Mouse (Mus musculus) liver, embryonic 14.5 days (tissue): Measurements from ENCODE around the gene Ciita. TPM values are rescaled to one million over a fixed set of nuclear protein-coding genes. Genes with fewer than 3 reads are reported as not detected.
A peak's percentile ranks its signal among the peaks of the same experiment; 100 is the strongest.

Experiments used
- ATAC-seq: fragments of 200-750 bp; cut with Nextera tagmentation; 2 replicates; pipeline ENCODE4 v1.8.0; 2017; ENCODE audit warnings: moderate number of reproducible peaks, mild to moderate bottlenecking, moderate library complexity; ENCODE audit not compliant: insufficient read depth
- DNase-seq, 3 experiments: peaks; one replicate each; pipeline ENCODE4 v3.0.0-alpha.2; 2012 to 2013; ENCODE audit warnings: low read depth in 3 of 3, low spot score in 3 of 3
- H3K27ac ChIP-seq: fragments of 300-500 bp; sonication (generic); 2 replicates; pipeline ENCODE4 v1.5.1; 2014; ENCODE audit warnings: moderate library complexity, mild to moderate bottlenecking, control low read depth, inconsistent platforms
- H3K27me3 ChIP-seq: fragments of 300-500 bp; sonication (generic); 2 replicates; pipeline ENCODE4 v1.6.1; 2014; ENCODE audit warnings: mild to moderate bottlenecking, low read length, moderate library complexity; ENCODE audit not compliant: control insufficient read depth, insufficient read depth
- H3K36me3 ChIP-seq: fragments of 300-500 bp; sonication (generic); replicated peaks from 2 replicates; pipeline ENCODE4 v1.6.1; 2014; ENCODE audit warnings: low read depth; ENCODE audit not compliant: control insufficient read depth, insufficient read depth
- H3K4me1 ChIP-seq, 2 experiments: fragments of 200-500 bp in 1 of 2; fragments of 300-500 bp in 1 of 2; sonication (generic) in 1 of 2; replicated peaks; 2 replicates each; pipeline ENCODE4 v1.6.1; 2012 to 2014; ENCODE audit warnings: antibody characterized with exemption in 1 of 2, inconsistent platforms in 1 of 2, low read length in 1 of 2; ENCODE audit not compliant: control insufficient read depth in 2 of 2, insufficient read depth in 2 of 2
- H3K4me2 ChIP-seq: fragments of 300-500 bp; sonication (generic); 2 replicates; pipeline ENCODE4 v1.6.1; 2014; ENCODE audit warnings: low read depth, mild to moderate bottlenecking, control low read depth, moderate library complexity
- H3K4me3 ChIP-seq, 2 experiments: fragments of 200-500 bp in 1 of 2; fragments of 300-500 bp in 1 of 2; sonication (generic) in 1 of 2; 2 replicates each; pipeline ENCODE4 v1.5.1; 2012 to 2014; ENCODE audit warnings: low read depth in 2 of 2, low read length in 2 of 2, mild to moderate bottlenecking in 2 of 2, control low read depth in 1 of 2, inconsistent platforms in 1 of 2, moderate library complexity in 1 of 2; ENCODE audit not compliant: insufficient read depth in 1 of 2
- H3K9ac ChIP-seq: fragments of 300-500 bp; sonication (generic); replicated peaks from 2 replicates; pipeline ENCODE4 v1.6.1; 2014; ENCODE audit warnings: mild to moderate bottlenecking, control low read depth, moderate library complexity
- H3K9me3 ChIP-seq: fragments of 300-500 bp; sonication (generic); 2 replicates; pipeline ENCODE4 v1.6.1; 2016; ENCODE audit warnings: low read length, mixed read lengths; ENCODE audit not compliant: control insufficient read depth
- CTCF ChIP-seq: IDR thresholded peaks from 2 replicates; pipeline ENCODE4 v1.5.1; 2016; ENCODE audit warnings: antibody characterized with exemption, low read depth, control low read depth
- EP300 ChIP-seq: IDR thresholded peaks from 2 replicates; pipeline ENCODE4 v1.6.1; 2016; ENCODE audit warnings: antibody characterized with exemption, low read depth
- WGBS: fragments of 180-500 bp; shearing (Covaris S2); extraction: QIAGEN DNeasy Blood & Tissue Kit; methylation state at CpG from one replicate; pipeline ENCODE4 v1.1.7; 2014; ENCODE audit not compliant: insufficient replicate concordance; 5-methylcytosine and 5-hydroxymethylcytosine counted together
- polyA plus RNA-seq, 2 experiments: library from polyadenylated mRNA; depleted of rRNA in 1 of 2; stranded (reverse) in 1 of 2; unstranded in 1 of 2; fragments of >200 nt; fragmentation: Nextera tagmentation in 1 of 2; extraction: Ambion mirVana in 1 of 2; gene quantifications; 2 replicates each; pipeline versions ENCODE4 v1.2.1 to v1.2.3; 2012 to 2014

The Ciita gene
- polyA plus RNA-seq, 2 experiments = 0.06 TPM

- H3K4me2 ChIP-seq = no peak overlapping the region
- no peaks in the 10 kb centered on the region for H3K4me1 ChIP-seq
- ATAC-seq = no peak
- no peaks in the 10 kb centered on the region for H3K9me3 ChIP-seq
- H3K36me3 ChIP-seq = no peaks in the 10 kb centered on the region
- 43% methylated on average over 5 of the region's 5 CpGs for WGBS
- H3K27me3 ChIP-seq = no peaks in the 10 kb centered on the region
- no peak overlapping the region for H3K4me3 ChIP-seq
- H3K27ac ChIP-seq = no peak overlapping the region
- DNase-seq = no peak
- H3K9ac ChIP-seq = no peak overlapping the region
- TF ChIP-seq CTCF = no peak
- TF ChIP-seq EP300 = no peak
These were observed 90.0 kb downstream of the Ciita start for GRCm38 (mm10) chr16:10569809-10570395.

GRCm38 (mm10) chr16:10570708-10571107 lies 90.8 kb downstream of the Ciita start:
- TF ChIP-seq EP300 (no peak), CTCF (no peak)
- Histone ChIP-seq H3K27ac (no peak overlapping the region), H3K36me3 (no peaks in the 10 kb centered on the region), H3K4me3 (no peak overlapping the region), H3K9ac (no peak overlapping the region), H3K4me1 (no peaks in the 10 kb centered on the region), H3K4me2 (no peak overlapping the region), H3K9me3 (no peaks in the 10 kb centered on the region), H3K27me3 (no peaks in the 10 kb centered on the region)
- WGBS = 59% methylated on average over 1 of the region's 1 CpGs
- DNase-seq (no peak), ATAC-seq (no peak)

- H3K27me3 ChIP-seq = no peaks in the 10 kb centered on the region
- no peaks in the 10 kb centered on the region for H3K4me1 ChIP-seq
- no peak overlapping the region for H3K4me3 ChIP-seq
- 53% methylated on average over 2 of the region's 2 CpGs for WGBS
- H3K9me3 ChIP-seq = no peaks in the 10 kb centered on the region
- peak; percentile 58 for TF ChIP-seq CTCF
- TF ChIP-seq EP300 = no peak
- no peaks in the 10 kb centered on the region for H3K36me3 ChIP-seq
- H3K27ac ChIP-seq = no peak overlapping the region
- H3K4me2 ChIP-seq = no peak overlapping the region
- no peak overlapping the region for H3K9ac ChIP-seq
- DNase-seq (no peak), ATAC-seq (no peak)
These were observed 92.0 kb downstream of the Ciita start for GRCm38 (mm10) chr16:10571820-10572219.

GRCm38 (mm10) chr16:10574936-10575335 lies 95.1 kb downstream of the Ciita start:
- ATAC-seq (no peak), DNase-seq (no peak)
- no peak overlapping the region for H3K4me2 ChIP-seq
- no peaks in the 10 kb centered on the region for H3K9me3 ChIP-seq
- H3K9ac ChIP-seq = no peak overlapping the region
- H3K4me1 ChIP-seq = no peaks in the 10 kb centered on the region
- no peaks in the 10 kb centered on the region for H3K27me3 ChIP-seq
- TF ChIP-seq CTCF (no peak), EP300 (no peak)
- WGBS = 56% methylated on average over 2 of the region's 2 CpGs
- no peak overlapping the region for H3K27ac ChIP-seq
- H3K4me3 ChIP-seq = no peak overlapping the region
- H3K36me3 ChIP-seq = no peaks in the 10 kb centered on the region; the same call in 1 of the 2 replicates

GRCm38 (mm10) chr16:10575915-10576314 lies 96.1 kb downstream of the Ciita start:
- no peak for TF ChIP-seq EP300
- Histone ChIP-seq H3K36me3 (no peaks in the 10 kb centered on the region; the same call in 1 of the 2 replicates), H3K27ac (no peak overlapping the region), H3K4me2 (no peak overlapping the region), H3K4me3 (no peak overlapping the region), H3K4me1 (no peaks in the 10 kb centered on the region), H3K9me3 (no peaks in the 10 kb centered on the region), H3K9ac (no peak overlapping the region), H3K27me3 (no peaks in the 10 kb centered on the region)
- 68% methylated on average over 4 of the region's 4 CpGs for WGBS
- no peak for DNase-seq
- no peak for ATAC-seq
